13 mouse cellular contexts compared by ENCODE assay signal in genomic region chr3:133423073-133423472, GRCm38 (mm10).
"Had no signal": no experiment of that assay in that cellular context is flagged by ENCODE, and none has a peak within 500 bp of the region (broad histone marks: within the 10 kb centered on the region; RNA-seq: fewer than 3 reads in every experiment).

No protein-coding gene starts in this region.

- ATAC-seq: liver, postnatal 0 days; midbrain, embryonic 16.5 days had no signal

- DNase-seq: liver, postnatal 0 days; lung, adult 2 months; lung, postnatal 10 days; midbrain, embryonic 14.5 days; retina, postnatal 1 day; right cerebral cortex, adult 18-20 months; right cerebral cortex, postnatal 25 days; right cerebral cortex, postnatal 4 days; spleen, adult 18-20 months; thymus, adult 18-20 months; thymus, postnatal 25 days; thymus, postnatal 4 days had no signal
